Mouse (Mus musculus): ENCODE measurements around the gene Tigd3. TPM values are rescaled to one million over a fixed set of nuclear protein-coding genes. Genes with fewer than 3 reads are reported as not detected.

The Tigd3 gene
- 2.4 TPM for total RNA-seq (2023)

GRCm38 (mm10) chr19:5894002-5894678, at the start of gene Tigd3:
Gene Tigd3 (minus strand): TSS chr19:5894149.

GRCm38 (mm10) chr19:5924713-5925093, 30.8 kb upstream of the Tigd3 start, which contains the start of gene Cdc42ep2:
Gene Cdc42ep2 (minus strand): TSS chr19:5924816.

GRCm38 (mm10) chr19:5913007-5913719, 19.2 kb upstream of the Tigd3 start, which contains the start of gene Dpf2:
Gene Dpf2 (minus strand): TSS chr19:5913010.

GRCm38 (mm10) chr19:5877618-5878361, 16.2 kb downstream of the Tigd3 start, which contains the start of gene Slc25a45:
Gene Slc25a45 (plus strand): TSS chr19:5877808.

GRCm38 (mm10) chr19:5874969-5875480, 18.9 kb downstream of the Tigd3 start, which contains the start of gene Frmd8:
Gene Frmd8 (minus strand): TSS chr19:5875274.

Other genes starting within 250 kb of the Tigd3 start
- 202 TPM for gene Sipa1, start 230.4 kb downstream of the Tigd3 start, total RNA-seq (2023)
- gene Map3k11, start 205.4 kb downstream of the Tigd3 start, total RNA-seq (2023), result 51.2 TPM
- 191 TPM for gene Pcnx3, start 205.2 kb downstream of the Tigd3 start, total RNA-seq (2023)
- not detected for gene Kcnk7, start 189.8 kb downstream of the Tigd3 start, total RNA-seq (2023)
- 25.5 TPM for gene Ehbp1l1, start 167.8 kb downstream of the Tigd3 start, total RNA-seq (2023)
- gene Fam89b, start 164.5 kb downstream of the Tigd3 start, total RNA-seq (2023), result 33.6 TPM
- 2.5 TPM for gene Ltbp3, start 153.2 kb downstream of the Tigd3 start, total RNA-seq (2023)
- 76.3 TPM for gene Scyl1, start 122.7 kb downstream of the Tigd3 start, total RNA-seq (2023)
- 161 TPM for gene Frmd8, start 18.9 kb downstream of the Tigd3 start, total RNA-seq (2023)
- 29.7 TPM for gene Slc25a45, start 16.3 kb downstream of the Tigd3 start, total RNA-seq (2023)
- gene Dpf2, start 18.9 kb upstream of the Tigd3 start, total RNA-seq (2023), result 153 TPM
- 0.38 TPM for gene Cdc42ep2, start 30.7 kb upstream of the Tigd3 start, total RNA-seq (2023)
- gene Pola2, start 70.1 kb upstream of the Tigd3 start, total RNA-seq (2023), result 60.3 TPM
- not detected for gene Slc22a20, start 92.0 kb upstream of the Tigd3 start, total RNA-seq (2023)
- gene Capn1, start 121.7 kb upstream of the Tigd3 start, total RNA-seq (2023), result 129 TPM
- 56.5 TPM for gene Syvn1, start 152.4 kb upstream of the Tigd3 start, total RNA-seq (2023)
- gene Mrpl49, start 163.6 kb upstream of the Tigd3 start, total RNA-seq (2023), result 21.1 TPM
- gene Fau, start 163.7 kb upstream of the Tigd3 start, total RNA-seq (2023), result 3,183 TPM
- gene Znhit2, start 167.0 kb upstream of the Tigd3 start, total RNA-seq (2023), result 15.9 TPM
- gene Tm7sf2, start 174.2 kb upstream of the Tigd3 start, total RNA-seq (2023), result 18.6 TPM
- 112 TPM for gene Vps51, start 183.1 kb upstream of the Tigd3 start, total RNA-seq (2023)
- gene Tmem262, start 185.9 kb upstream of the Tigd3 start, total RNA-seq (2023), result not detected
- 1.7 TPM for gene Gm28374, start 188.1 kb upstream of the Tigd3 start, total RNA-seq (2023)
- gene Zfpl1, start 190.8 kb upstream of the Tigd3 start, total RNA-seq (2023), result 62.2 TPM
- 0.95 TPM for gene Cdca5, start 190.8 kb upstream of the Tigd3 start, total RNA-seq (2023)
- gene AC131692.1, start 200.3 kb upstream of the Tigd3 start, total RNA-seq (2023), result not detected
- gene Naaladl1, start 211.6 kb upstream of the Tigd3 start, total RNA-seq (2023), result not detected
- gene Sac3d1, start 224.5 kb upstream of the Tigd3 start, total RNA-seq (2023), result 13.2 TPM
- 33.3 TPM for gene Snx15, start 234.2 kb upstream of the Tigd3 start, total RNA-seq (2023)
- gene Batf2, start 246.8 kb upstream of the Tigd3 start, total RNA-seq (2023), result not detected
- 26.4 TPM for gene Arl2, start 247.4 kb upstream of the Tigd3 start, total RNA-seq (2023)